Mouse (Mus musculus) CH12.LX (cell line): ENCODE measurements at regions not wholly inside any gene's neighbourhood (a gene's known extent, or its start where the extent isn't known, plus 50 kb on each side); places are given as distances from the start of the nearest gene placed in this dataset.

Experiments
- GABPA ChIP-seq: IDR thresholded peaks from 2 replicates; pipeline ENCODE4 v1.6.1; 2012; ENCODE audit warnings: low read depth, low read length, improper control_type of control experiment, inconsistent platforms; ENCODE audit not compliant: insufficient replicate concordance
- MEF2A ChIP-seq: IDR thresholded peaks from 2 replicates; pipeline ENCODE4 v1.6.1; 2014; ENCODE audit warnings: low read depth, mild to moderate bottlenecking, inconsistent platforms, low read length, improper control_type of control experiment, borderline replicate concordance

- no peak for TF ChIP-seq GABPA
- no peak for TF ChIP-seq MEF2A
Measured at GRCm38 (mm10) chr16:25618898-25619297, 64.7 kb upstream of the Trp63 start.
